Mouse (Mus musculus): Measurements from ENCODE around the gene Stx4a.
"Not testable (repeated sequence)": the region's sequence is repeated elsewhere in the genome, so short reads cannot be mapped to it uniquely, and the experiment has no call there.

Stx4a gene

GRCm38 (mm10) chr7:127815116-127815665 lies 8.9 kb upstream of the Stx4a start:
- no peak for DNase-seq (ENCODE audit: low read depth)

DNA sequence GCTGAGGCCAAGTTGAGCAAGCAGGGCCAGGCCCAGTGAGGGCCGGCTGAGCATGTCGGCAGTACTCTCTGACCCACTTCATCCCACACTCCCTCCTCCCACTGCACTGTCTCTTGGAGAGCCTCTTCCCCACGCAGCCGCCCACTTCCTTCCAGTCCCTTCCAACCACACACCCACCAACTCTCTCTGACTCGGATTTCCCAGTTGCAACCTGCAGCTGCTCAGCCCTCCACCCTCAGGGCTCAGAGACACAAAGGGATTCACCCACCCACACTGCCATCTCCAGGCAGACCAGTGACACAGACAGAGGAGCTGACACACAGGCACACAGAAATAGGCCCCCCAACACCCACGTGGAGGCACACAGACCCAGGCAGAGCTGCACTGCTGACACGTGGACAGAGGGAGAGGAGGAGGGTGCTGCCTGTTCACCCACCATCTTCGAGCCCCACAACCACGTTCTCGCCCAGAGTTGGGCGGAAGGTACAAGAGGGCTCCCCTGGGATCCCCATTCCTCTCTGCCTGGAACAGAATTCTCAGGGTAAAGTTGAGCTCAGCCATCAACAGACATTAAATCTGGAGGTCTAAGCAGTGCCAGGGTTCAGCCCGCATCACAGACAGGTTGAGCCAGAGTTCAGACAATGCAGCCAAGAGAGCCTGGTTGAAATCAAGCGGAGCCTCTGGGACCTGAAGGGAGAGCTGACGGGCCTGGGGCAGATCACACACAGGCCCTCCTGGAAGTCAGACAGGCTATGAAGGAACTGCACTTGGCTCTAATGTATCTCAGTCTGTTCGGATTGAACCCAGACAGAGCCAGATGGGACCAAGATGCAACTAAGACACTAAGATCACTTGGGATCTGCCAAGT lies 7.9 kb upstream of the Stx4a start:
- DNase-seq (ENCODE audit: low read depth): no peak

DNA sequence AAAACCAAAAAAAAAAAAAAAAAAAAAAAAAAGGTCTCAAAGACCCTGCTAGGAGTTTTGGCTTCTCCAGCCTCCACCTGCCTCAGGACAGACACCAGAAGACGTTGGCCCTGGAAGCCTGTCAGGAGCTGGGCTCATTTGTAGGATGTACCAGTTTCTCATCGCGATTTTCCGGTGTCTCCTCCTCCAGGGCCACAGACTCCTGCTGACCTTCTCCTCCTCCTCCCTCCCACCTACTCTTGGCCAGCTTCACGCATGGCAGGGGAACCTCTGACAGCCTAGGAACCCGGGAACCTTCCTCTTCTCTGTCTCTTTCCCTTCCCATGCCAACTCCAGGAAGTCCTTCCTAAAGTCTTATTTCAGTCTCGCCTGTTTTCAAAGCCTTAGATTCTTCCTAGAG lies 7.0 kb upstream of the Stx4a start:
- DNase-seq (ENCODE audit: low read depth): no peak

GRCm38 (mm10) chr7:127817776-127818175 lies 6.3 kb upstream of the Stx4a start:
- DNase-seq (ENCODE audit: low read depth): no peak

DNA sequence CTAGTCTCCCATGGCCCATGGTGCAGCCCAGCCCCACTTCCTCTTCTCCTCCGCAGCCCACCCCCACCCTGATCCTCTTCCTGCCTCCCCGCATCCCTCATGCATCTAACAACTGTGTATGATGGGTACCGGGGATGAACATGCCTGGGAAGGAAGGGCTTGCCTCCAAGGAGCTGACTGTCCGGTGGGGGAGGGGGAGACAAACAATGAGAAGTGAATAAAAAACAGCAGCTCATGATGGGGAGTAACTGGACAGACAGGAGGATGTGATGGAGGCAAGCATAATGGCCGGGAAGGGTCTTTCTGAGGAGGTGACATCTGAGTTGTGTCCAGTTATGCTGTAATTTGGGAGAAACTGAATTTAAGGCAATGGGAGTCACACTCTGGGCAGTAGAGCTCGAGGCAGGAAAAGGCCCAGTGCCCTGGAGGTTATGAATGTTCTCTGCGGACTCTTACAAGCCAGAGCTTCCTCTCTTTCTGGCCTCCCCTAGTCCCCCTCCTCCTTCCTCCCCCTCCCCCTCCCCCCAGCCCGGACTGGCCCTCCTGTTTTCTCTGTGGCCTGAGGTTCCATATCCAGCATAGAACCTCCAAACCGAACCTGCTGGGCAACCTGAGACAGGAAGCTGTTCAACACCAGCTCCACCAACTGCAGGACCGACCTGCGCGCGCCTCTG lies 3.1 kb upstream of the Stx4a start:
- DNase-seq (ENCODE audit: low read depth): no peak

DNA sequence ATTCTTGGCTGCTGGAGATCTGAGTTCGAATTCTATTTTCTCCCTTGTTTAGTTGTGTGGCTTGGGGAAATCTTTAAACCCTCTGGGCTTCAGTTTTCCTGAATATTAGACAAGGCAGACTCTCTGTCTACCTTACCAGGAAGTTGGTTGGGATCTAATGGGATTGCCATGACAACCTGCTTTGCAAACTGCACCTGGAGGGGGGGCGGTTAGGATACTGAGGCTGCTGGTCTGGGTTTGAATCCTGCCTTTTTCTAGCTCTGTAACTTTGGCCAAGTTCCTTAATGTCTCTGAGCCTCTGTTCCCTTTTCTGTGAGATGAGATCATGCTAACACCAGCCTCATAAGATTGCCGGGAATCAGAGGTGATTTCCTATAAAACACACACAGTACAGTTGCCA lies 1.6 kb upstream of the Stx4a start:
- DNase-seq (ENCODE audit: low read depth): no peak

DNA sequence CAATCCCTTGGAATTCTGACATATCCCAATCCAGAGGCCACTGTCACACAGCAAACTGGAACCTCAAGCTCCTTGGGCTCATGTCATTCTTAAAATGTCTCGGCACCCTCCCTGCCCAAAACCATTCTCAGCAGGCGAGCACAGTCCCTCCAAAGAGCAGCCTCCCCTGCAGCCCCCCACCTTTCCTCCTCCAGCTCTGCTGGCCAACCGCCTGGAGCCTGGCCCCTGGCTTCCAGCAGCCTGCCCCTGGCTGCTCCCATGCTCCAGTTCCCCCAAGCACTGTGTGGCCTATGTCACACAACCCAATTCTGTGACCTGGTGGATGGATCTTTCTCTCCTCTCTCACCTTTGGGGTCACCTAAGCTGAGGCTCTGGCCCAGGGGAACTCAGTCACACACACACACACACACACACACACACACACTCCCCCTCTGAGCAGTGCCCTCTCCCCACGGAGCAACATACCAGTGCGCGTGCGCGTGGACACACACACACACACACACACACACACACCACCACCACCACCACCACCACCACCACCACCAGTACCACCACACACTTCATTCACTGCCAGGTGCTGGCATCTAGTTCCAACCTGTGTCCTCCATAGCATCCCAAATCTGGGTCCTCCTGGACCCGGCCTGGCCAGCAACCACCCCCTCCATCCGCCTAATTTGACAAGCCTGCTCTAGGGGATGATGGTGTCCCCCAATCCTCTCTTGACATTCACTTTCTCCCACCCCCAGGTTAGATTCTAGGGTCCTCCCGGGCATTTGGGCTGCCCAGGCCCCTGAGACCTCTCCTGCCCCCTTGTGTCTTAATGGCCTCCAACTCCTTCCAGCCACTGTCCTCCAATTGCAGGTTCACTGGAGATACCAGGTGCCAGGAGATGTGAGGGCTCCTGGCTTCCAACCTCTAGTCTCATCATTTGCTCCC lies 590 bp upstream of the Stx4a start:
- no peak for DNase-seq (ENCODE audit: low read depth)

GRCm38 (mm10) chr7:127835550-127835949 lies 11.5 kb downstream of the Stx4a start:
- DNase-seq (ENCODE audit: low read depth): no peak

DNA sequence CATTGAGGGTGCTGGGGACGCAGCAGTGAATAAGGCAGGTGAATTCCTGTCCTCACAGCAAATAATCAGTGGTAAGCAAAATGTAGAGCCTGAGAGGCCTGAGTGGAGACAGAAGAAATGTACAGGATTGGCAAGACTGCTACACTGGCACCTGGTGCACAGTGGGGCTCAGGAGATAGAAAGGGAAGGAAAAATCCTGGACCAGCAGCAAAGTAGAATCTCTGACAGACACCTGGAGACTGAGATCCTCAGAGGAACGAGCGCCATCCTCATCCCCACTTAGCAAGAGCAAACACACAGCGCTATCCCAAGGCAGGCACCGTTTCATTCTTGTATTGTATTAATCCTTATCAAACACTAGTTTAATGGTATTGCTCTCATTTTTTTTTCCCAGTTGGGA lies 13.4 kb downstream of the Stx4a start:
- DNase-seq (ENCODE audit: low read depth): no peak

DNA sequence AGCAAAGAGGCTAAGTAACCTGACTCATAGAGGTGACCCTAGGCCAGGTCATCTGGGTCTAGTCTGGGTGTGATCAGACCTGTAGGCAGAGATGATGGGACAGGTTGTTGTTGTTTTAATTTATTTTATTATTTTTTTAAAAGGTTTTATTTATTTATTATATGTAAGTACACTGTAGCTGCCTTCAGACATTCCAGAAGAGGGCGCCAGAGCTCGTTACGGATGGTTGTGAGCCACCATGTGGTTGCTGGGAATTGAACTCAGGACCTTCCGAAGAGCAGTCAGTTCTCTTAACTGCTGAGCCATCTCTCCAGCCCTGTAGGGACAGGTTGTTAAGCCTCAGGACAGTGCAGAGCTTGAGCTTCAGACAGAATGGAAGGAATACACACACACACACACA lies 13.8 kb downstream of the Stx4a start:
- not testable (repeated sequence) for DNase-seq (ENCODE audit: low read depth)

DNA sequence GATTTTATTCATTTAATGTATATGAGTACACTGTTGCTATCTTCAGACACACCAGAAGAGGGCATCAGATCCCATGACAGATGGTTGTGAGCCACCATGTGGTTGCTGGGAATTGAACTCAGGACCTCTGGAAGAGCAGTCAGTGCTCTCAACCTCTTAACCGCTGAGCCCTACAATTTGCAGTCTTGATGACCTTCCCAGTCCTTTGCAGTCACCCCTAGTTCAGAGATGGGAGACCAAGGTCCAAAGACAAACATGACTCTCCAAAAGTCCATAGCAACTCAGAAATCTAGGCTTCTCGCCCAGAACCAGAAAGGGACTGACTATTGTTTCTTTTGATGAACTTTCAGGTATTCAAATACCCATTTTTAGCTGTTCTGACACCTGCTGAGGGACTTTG lies 15.9 kb downstream of the Stx4a start:
- not testable (repeated sequence) for DNase-seq (ENCODE audit: low read depth)

- no peak for DNase-seq (ENCODE audit: low read depth)
Measured at GRCm38 (mm10) chr7:127840886-127841285, 16.8 kb downstream of the Stx4a start.

- peak; percentile 94 for DNase-seq (ENCODE audit: low read depth)
Measured at GRCm38 (mm10) chr7:127841340-127842000, 17.4 kb downstream of the Stx4a start.

DNA sequence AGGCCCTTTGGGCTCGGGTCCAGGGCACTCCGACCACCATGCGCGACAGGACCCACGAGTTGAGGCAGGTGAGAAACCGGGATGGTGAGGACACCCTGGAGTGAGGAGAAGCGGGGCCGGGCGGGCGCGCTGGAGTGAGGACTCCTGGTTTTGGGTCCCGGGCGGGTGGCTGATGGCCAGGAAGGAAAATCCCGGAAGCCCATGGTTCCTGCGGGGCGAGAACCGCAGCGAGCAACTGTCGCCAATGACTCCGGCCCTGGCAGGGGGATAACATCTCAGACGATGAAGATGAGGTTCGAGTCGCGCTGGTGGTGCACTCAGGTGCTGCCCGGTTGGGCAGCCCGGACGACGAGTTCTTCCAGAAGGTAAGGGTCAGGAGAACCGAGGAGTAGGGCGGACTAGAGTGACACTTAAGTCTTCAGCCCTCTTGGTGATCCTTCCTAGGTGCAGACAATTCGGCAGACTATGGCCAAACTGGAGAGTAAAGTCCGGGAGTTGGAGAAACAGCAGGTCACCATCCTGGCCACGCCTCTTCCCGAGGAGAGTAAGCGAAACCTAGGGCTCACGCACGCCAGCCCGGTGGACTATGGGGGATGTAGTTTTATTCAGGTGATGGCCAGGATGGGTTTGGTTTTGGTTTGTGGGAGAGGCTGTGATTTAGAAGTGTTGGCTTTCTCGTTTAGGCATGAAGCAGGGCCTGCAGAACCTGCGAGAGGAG lies 18.1 kb downstream of the Stx4a start:
- DNase-seq (ENCODE audit: low read depth): peak; percentile 87

DNA sequence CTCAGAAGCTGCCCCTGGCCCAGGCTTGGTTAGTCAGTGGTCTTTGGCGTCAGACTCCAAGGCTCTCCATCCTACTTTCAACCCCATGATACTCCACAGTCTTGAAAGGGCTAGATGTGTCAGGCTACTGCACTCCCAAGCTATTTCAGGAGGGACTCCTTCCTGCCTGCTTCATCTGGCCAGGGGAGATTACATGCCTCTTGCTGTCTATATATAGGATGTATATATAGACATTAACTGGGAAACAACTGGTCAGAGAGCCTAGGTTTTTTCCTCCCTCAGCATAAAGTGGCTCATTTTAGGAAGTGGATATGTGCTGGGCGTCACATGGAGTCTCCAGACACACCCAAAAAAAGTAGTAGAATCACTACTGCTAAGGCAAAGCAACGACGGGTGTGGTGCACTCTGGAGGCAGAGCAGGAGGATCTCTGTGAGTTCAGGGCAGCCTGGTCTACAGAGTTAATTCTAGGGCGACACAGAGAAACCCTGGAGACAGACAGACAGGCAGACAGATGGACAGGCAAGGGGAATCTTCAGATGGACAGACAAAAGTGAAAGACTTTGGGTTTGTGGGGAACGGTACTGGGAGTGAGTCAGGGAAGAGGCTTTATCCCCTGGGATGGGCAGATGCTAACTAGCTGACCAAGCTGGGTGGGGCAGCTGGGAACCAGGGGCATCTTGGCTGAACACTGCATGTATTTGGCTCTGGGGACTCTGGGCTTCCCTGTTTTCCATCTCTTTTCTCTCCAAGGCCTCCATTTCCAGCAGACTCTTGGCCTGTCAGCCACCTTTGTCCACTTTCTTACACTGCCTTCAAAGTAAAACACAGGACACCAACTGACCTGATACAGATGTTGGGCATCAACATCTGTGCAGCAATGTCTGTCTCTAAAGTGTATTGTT lies 26.1 kb downstream of the Stx4a start:
- DNase-seq (ENCODE audit: low read depth): no peak

DNA sequence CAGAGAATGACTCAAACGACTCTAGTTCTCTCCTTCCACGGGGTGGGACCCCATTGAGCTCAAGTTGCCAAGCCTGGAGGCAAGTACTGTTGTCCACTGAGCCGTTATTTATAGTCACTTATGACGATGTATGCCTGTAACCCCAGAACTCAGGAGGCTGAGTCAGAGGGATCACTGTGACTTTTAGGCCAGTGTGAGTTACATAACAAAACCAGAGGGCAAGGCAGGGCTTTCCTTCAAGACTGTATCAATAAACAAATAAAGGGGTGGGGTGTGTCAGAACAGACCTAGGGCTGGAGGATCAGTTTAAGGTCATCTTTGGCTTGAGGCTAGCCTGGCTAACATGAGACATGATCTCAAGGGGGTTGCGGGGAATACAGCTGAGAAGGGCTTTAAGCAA lies 26.8 kb downstream of the Stx4a start:
- no peak for DNase-seq (ENCODE audit: low read depth)

- DNase-seq (ENCODE audit: low read depth): no peak
Measured at GRCm38 (mm10) chr7:127858258-127858657, 34.2 kb downstream of the Stx4a start.

DNA sequence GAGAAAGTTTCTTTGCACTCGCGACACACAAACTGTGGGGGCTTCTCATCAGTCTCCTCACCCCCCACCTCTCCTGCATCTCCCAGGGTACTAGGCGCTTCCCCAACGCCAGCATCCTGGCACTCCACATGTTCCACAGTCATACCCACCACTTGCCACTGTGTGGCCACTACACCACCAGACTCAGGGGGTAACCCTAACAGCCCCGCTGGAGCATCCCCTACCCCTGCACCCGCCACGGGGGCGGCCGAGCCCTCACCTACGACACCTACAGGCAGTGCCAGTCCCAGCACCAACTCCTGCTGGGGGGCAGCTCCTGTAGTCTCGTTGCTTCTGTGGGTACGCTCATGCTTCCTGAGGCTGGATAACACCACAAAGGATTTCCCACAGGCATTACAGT lies 42.3 kb downstream of the Stx4a start:
- DNase-seq (ENCODE audit: low read depth): no peak

- no peak for DNase-seq (ENCODE audit: low read depth)
Measured at GRCm38 (mm10) chr7:127867641-127868040, 43.5 kb downstream of the Stx4a start.

Measured in naive thymus-derived CD4-positive, alpha-beta T cell, adult 2 months (primary cell).